Mouse (Mus musculus): ENCODE results near the gene Prpf6. TPM values are rescaled to one million over a fixed set of nuclear protein-coding genes. Genes with fewer than 3 reads are reported as not detected.

Prpf6 gene
- total and polyA plus RNA-seq, 3 experiments: 58.7 to 69.4 TPM; not detected in 1

DNA sequence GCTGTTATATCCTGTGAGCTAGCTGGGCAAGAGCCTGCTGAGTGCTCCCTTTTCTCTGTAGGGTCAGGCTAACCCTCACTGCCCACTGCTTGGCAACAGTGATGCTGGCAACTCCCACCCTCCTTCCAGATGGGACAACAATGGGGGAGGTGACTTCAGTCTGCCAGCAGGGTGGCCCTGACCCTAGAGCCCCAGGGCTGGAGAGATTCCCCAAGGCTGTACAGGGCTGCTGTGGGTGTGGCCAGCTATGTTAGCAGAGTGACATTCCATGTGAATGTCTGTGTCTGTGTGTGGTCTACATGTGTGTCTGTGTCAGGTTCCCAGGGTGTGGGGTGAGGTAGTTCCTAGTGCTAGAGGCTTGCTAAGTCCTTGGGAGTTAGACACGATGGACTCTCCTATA is 81.8 kb downstream of the Prpf6 start:
- TF ChIP-seq NELFE (IDR thresholded peaks at IDR 0.05; ENCODE audit: low read depth, low read length) (no peak), MAX (IDR thresholded peaks at IDR 0.05; ENCODE audit: low read length) (no peak), MEF2A (IDR thresholded peaks at IDR 0.05; ENCODE audit: extremely low read depth, insufficient replicate concordance, low read depth, low read length, poor library complexity, severe bottlenecking) (no peak), GABPA (IDR thresholded peaks at IDR 0.05; ENCODE audit: low read depth, low read length) (no peak), SIN3A (IDR thresholded peaks at IDR 0.05; ENCODE audit: low read length) (no peak), E2F4 (IDR thresholded peaks at IDR 0.05; ENCODE audit: borderline replicate concordance, low read depth, low read length) (no peak), MAZ (IDR thresholded peaks at IDR 0.05; ENCODE audit: low read depth, low read length) (no peak), USF2 (IDR thresholded peaks at IDR 0.05; ENCODE audit: borderline replicate concordance in 1 of 2, insufficient read depth in 1 of 2, low read depth in 1 of 2, low read length in 2 of 2) (no peak), ZC3H11A (IDR thresholded peaks at IDR 0.05; ENCODE audit: low read depth, low read length) (no peak)
- DNase-seq (ENCODE audit: low read depth, low spot score): no peak
- H3K36me3 ChIP-seq (ENCODE audit: control insufficient read depth in 1 of 2, insufficient read depth in 2 of 2, low read length in 2 of 2): peaks cover 0 to 5% of the 10 kb centered on the region in 2 experiments; a peak in 2 of 4 replicates
- no peak overlapping the region for H3K4me3 ChIP-seq (ENCODE audit: control insufficient read depth in 1 of 2, insufficient read depth in 1 of 2, low read depth in 2 of 2, low read length in 2 of 2)
- H3K79me2 ChIP-seq (ENCODE audit: control insufficient read depth, insufficient read depth, low read length, poor library complexity): no peaks in the 10 kb centered on the region
- no peaks in the 10 kb centered on the region for H3K9me3 ChIP-seq (replicated peaks; ENCODE audit: insufficient read depth, low read length)
- H3K9ac ChIP-seq (ENCODE audit: control insufficient read depth, low read depth, low read length, poor library complexity, severe bottlenecking): no peak overlapping the region
- no peak overlapping the region for H3K27ac ChIP-seq (ENCODE audit: control insufficient read depth, low read depth, low read length)
- peaks cover 0 to 13% of the 10 kb centered on the region in 2 experiments; a peak in 3 of 4 replicates for H3K4me1 ChIP-seq (ENCODE audit: control insufficient read depth in 1 of 2, insufficient read depth in 2 of 2, low read length in 2 of 2)
- peaks cover 3% of the 10 kb centered on the region in 2 experiments; a peak in 2 of 4 replicates for H3K27me3 ChIP-seq (ENCODE audit: control insufficient read depth in 1 of 2, insufficient read depth in 2 of 2, low read length in 2 of 2)

- Histone ChIP-seq H3K9me3 (replicated peaks; ENCODE audit: insufficient read depth, low read length) (no peaks in the 10 kb centered on the region), H3K36me3 (ENCODE audit: control insufficient read depth in 1 of 2, insufficient read depth in 2 of 2, low read length in 2 of 2) (peaks cover 0 to 10% of the 10 kb centered on the region in 2 experiments; a peak in 2 of 4 replicates), H3K79me2 (ENCODE audit: control insufficient read depth, insufficient read depth, low read length, poor library complexity) (no peaks in the 10 kb centered on the region), H3K4me1 (ENCODE audit: control insufficient read depth in 1 of 2, insufficient read depth in 2 of 2, low read length in 2 of 2) (peaks cover 0 to 18% of the 10 kb centered on the region in 2 experiments; a peak in 3 of 4 replicates), H3K27ac (ENCODE audit: control insufficient read depth, low read depth, low read length) (no peak overlapping the region), H3K4me3 (ENCODE audit: control insufficient read depth in 1 of 2, insufficient read depth in 1 of 2, low read depth in 2 of 2, low read length in 2 of 2) (no peak overlapping the region), H3K9ac (ENCODE audit: control insufficient read depth, low read depth, low read length, poor library complexity, severe bottlenecking) (no peak overlapping the region), H3K27me3 (ENCODE audit: control insufficient read depth in 1 of 2, insufficient read depth in 2 of 2, low read length in 2 of 2) (peaks cover 2 to 3% of the 10 kb centered on the region in 2 experiments; a peak in 2 of 4 replicates)
- TF ChIP-seq CTCF (IDR thresholded peaks at IDR 0.05 in 2 of 3, conservative IDR thresholded peaks at IDR 0.05 in 1 of 3; ENCODE audit: control insufficient read depth in 1 of 3, insufficient read depth in 1 of 3, low read depth in 2 of 3, low read length in 3 of 3, poor library complexity in 1 of 3, severe bottlenecking in 1 of 3) (no peak), MEF2A (IDR thresholded peaks at IDR 0.05; ENCODE audit: extremely low read depth, insufficient replicate concordance, low read depth, low read length, poor library complexity, severe bottlenecking) (no peak), MYC (IDR thresholded peaks at IDR 0.05; ENCODE audit: low read depth, low read length) (no peak), POLR2A (IDR thresholded peaks at IDR 0.05; ENCODE audit: control insufficient read depth in 1 of 2, insufficient read depth in 1 of 2, low read depth in 1 of 2, low read length in 2 of 2, poor library complexity in 1 of 2) (no peak), RAD21 (IDR thresholded peaks at IDR 0.05; ENCODE audit: low read depth, low read length) (no peak), E2F4 (IDR thresholded peaks at IDR 0.05; ENCODE audit: borderline replicate concordance, low read depth, low read length) (no peak), TCF12 (IDR thresholded peaks at IDR 0.05; ENCODE audit: low read depth, low read length) (no peak), MXI1 (IDR thresholded peaks at IDR 0.05; ENCODE audit: low read depth, low read length) (no peak), ELF1 (IDR thresholded peaks at IDR 0.05; ENCODE audit: low read depth, low read length) (no peak), CHD1 (IDR thresholded peaks at IDR 0.05; ENCODE audit: low read depth, low read length) (no peak)
- no peak for DNase-seq (ENCODE audit: low read depth, low spot score)
Measured at GRCm38 (mm10) chr2:181674934-181675333, 83.3 kb downstream of the Prpf6 start.
